Mouse (Mus musculus): ENCODE measurements at regions not wholly inside any gene's neighbourhood (a gene's known extent, or its start where the extent isn't known, plus 50 kb on each side); places are given as distances from the start of the nearest gene placed in this dataset.

DNA sequence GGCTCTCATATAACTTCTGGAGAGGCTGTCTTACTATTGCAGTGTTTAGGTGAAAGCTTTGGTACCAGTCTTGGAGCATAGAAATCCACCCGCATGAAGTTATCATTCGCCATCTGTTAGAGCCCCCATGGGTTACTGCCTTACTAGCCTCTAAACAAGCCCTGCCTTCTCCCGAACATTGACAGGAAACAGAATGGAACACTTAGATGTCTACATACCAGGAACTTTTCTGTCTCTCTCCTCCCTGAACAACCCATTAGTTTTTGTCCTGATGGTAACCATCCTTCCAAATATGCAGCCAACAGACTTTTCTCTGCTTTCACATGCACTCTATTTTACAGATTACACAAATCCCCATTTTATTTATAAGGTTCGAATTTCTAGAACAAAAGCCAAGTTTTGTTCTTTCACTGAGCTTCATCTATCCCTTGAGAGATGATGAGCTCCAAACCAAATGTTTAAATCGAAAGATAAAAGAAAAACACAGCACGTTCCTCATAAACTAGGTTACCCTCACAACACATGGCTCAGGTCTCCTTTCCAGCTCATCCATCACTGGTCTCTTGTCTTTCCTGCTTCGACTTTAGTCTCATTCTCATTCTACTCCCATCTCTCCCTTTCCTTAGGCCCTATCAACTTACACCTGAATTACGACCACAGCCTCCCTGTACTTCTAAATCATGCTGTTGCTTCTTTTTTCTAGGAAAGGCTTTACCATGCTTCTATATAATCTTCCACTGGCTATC lies 114.8 kb upstream of the Wdr75 start:
- no peak overlapping the region for H3K4me2 ChIP-seq (ENCODE audit: low read depth, low read length, poor library complexity, severe bottlenecking)
- TF ChIP-seq CTCF (IDR thresholded peaks at IDR 0.05): no peak
- H3K36me3 ChIP-seq (ENCODE audit: insufficient read depth, low read length): no peaks in the 10 kb centered on the region
- no peaks in the 10 kb centered on the region for H3K4me1 ChIP-seq (ENCODE audit: insufficient read depth, low read length)
- H3K27ac ChIP-seq (ENCODE audit: low read depth, low read length): no peak overlapping the region
- ATAC-seq (ENCODE audit: low FRiP score): no peak
- H3K27me3 ChIP-seq (ENCODE audit: insufficient read depth, low read length): no peaks in the 10 kb centered on the region
- no peaks in the 10 kb centered on the region for H3K9me3 ChIP-seq (ENCODE audit: low read length)
- WGBS: 88% methylated on average over 8 of the region's 8 CpGs
- H3K4me3 ChIP-seq (ENCODE audit: low read depth, low read length): no peak overlapping the region
- DNase-seq (ENCODE audit: low spot score): no peak
- H3K9ac ChIP-seq (replicated peaks; ENCODE audit: low read length, poor library complexity, severe bottlenecking): no peak overlapping the region

DNA sequence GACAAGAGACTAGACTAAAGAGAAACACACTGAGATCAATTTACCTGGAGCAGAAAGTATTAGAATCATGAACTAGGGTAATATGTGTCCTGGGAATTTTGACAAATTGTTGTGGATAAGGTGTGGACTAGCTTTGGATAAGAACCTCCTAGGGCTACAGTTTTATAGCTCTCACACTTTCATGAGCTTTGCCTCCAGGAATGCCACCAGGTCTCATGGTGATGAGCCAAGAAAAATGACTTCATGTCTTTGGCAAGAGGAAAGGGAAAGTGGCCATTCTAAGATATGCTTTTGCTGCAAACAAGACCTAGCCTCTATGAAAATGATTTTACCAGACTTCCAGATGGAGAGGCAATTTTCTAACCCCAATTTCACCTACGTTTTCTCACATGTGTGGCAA lies 94.1 kb upstream of the Wdr75 start:
- Histone ChIP-seq H3K9ac (replicated peaks; ENCODE audit: low read length, poor library complexity, severe bottlenecking) (no peak overlapping the region), H3K9me3 (ENCODE audit: low read length) (no peaks in the 10 kb centered on the region), H3K36me3 (ENCODE audit: insufficient read depth, low read length) (no peaks in the 10 kb centered on the region), H3K4me1 (ENCODE audit: insufficient read depth, low read length) (no peaks in the 10 kb centered on the region), H3K27me3 (ENCODE audit: insufficient read depth, low read length) (no peaks in the 10 kb centered on the region), H3K4me3 (ENCODE audit: low read depth, low read length) (no peak overlapping the region), H3K4me2 (ENCODE audit: low read depth, low read length, poor library complexity, severe bottlenecking) (no peak overlapping the region), H3K27ac (ENCODE audit: low read depth, low read length) (no peak overlapping the region)
- WGBS: 44% methylated on average over 1 of the region's 1 CpGs
- no peak for TF ChIP-seq CTCF (IDR thresholded peaks at IDR 0.05)
- ATAC-seq (ENCODE audit: low FRiP score): no peak
- DNase-seq (ENCODE audit: low spot score): no peak

DNA sequence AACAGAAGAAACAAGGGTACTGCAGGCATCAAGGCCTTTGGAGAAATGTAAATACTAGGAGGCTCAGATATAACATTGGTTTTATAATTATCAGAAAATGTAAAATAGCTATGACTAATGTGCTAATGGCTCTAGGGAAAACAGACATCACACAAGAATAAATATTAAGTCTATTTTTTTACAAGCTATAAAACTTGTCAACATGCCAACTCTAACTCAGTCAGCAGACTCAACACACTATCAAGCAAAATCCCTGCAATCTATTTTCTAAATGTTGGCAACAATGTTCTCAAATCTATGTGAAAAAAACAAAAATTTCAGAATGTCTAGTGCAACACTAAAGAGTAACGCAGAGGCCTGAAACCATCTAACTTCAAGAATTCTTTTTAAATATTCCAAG lies 93.5 kb upstream of the Wdr75 start:
- 94% methylated on average over 1 of the region's 1 CpGs for WGBS
- Histone ChIP-seq H3K4me3 (ENCODE audit: low read depth, low read length) (no peak overlapping the region), H3K27me3 (ENCODE audit: insufficient read depth, low read length) (no peaks in the 10 kb centered on the region), H3K4me1 (ENCODE audit: insufficient read depth, low read length) (no peaks in the 10 kb centered on the region), H3K36me3 (ENCODE audit: insufficient read depth, low read length) (no peaks in the 10 kb centered on the region), H3K9ac (replicated peaks; ENCODE audit: low read length, poor library complexity, severe bottlenecking) (no peak overlapping the region), H3K9me3 (ENCODE audit: low read length) (no peaks in the 10 kb centered on the region), H3K27ac (ENCODE audit: low read depth, low read length) (no peak overlapping the region), H3K4me2 (ENCODE audit: low read depth, low read length, poor library complexity, severe bottlenecking) (no peak overlapping the region)
- DNase-seq (ENCODE audit: low spot score): no peak
- no peak for ATAC-seq (ENCODE audit: low FRiP score)
- TF ChIP-seq CTCF (IDR thresholded peaks at IDR 0.05): no peak

DNA sequence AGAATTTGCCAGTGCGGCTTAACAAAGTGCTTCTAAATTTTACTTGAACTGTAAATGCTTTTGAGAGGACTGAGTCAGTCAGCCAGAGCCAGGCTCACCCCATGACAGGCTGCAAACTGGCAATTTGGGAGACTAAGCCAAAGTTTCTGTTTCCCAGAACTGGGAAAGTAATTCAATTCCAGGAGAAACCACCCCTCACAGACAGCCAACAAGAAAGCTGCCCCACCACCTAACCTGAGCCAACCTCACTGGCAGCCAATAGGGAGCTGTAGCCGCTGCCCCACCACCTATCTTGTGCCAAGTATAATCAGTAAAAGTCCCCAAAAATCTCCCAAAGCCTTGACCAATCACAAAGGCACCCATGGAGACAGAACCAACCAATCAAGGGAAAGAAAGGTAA lies 71.6 kb upstream of the Wdr75 start:
- H3K27ac ChIP-seq (ENCODE audit: low read depth, low read length): no peak overlapping the region
- 0 out of 2 replicates have a peak, but pooled peaks cover 3% of the 10 kb centered on the region for H3K9me3 ChIP-seq (ENCODE audit: low read length)
- no peak for TF ChIP-seq CTCF (IDR thresholded peaks at IDR 0.05)
- H3K4me1 ChIP-seq (ENCODE audit: insufficient read depth, low read length): no peaks in the 10 kb centered on the region
- ATAC-seq (ENCODE audit: low FRiP score) (0 out of 2 replicates have a peak, but pooled peaks have one; percentile 27), DNase-seq (ENCODE audit: low spot score) (peak; percentile 2)
- H3K27me3 ChIP-seq (ENCODE audit: insufficient read depth, low read length): no peaks in the 10 kb centered on the region
- H3K4me2 ChIP-seq (ENCODE audit: low read depth, low read length, poor library complexity, severe bottlenecking): no peak overlapping the region
- no peaks in the 10 kb centered on the region for H3K36me3 ChIP-seq (ENCODE audit: insufficient read depth, low read length)
- WGBS: 93% methylated on average over 2 of the region's 2 CpGs
- no peak overlapping the region for H3K4me3 ChIP-seq (ENCODE audit: low read depth, low read length)
- H3K9ac ChIP-seq (replicated peaks; ENCODE audit: low read length, poor library complexity, severe bottlenecking): no peak overlapping the region

DNA sequence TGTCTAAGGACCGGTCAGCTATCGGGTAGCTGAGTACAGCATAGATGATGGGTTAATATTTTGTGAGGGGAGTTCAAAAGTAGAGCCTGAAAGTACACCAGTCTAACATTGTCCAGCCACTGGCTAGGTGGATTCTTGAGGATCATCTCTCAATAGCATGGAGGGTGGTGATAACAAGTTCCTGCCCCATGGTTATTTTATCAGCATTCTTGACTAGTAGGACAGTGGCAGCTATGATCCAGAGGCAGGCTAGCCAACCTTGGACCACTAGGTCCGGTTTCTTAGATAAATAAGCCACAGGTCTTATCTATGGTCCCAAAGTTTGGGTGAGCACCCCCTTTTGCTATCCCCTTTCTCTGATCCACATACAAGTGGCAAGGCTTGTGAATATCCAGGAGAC lies 62.0 kb upstream of the Wdr75 start:
- no peak for TF ChIP-seq CTCF (IDR thresholded peaks at IDR 0.05)
- Histone ChIP-seq H3K36me3 (ENCODE audit: insufficient read depth, low read length) (no peaks in the 10 kb centered on the region), H3K4me1 (ENCODE audit: insufficient read depth, low read length) (no peaks in the 10 kb centered on the region), H3K27ac (ENCODE audit: low read depth, low read length) (no peak overlapping the region), H3K9me3 (ENCODE audit: low read length) (peaks cover 3% of the 10 kb centered on the region; the same call in 1 of the 2 replicates), H3K9ac (replicated peaks; ENCODE audit: low read length, poor library complexity, severe bottlenecking) (no peak overlapping the region), H3K4me2 (ENCODE audit: low read depth, low read length, poor library complexity, severe bottlenecking) (no peak overlapping the region), H3K27me3 (ENCODE audit: insufficient read depth, low read length) (no peaks in the 10 kb centered on the region), H3K4me3 (ENCODE audit: low read depth, low read length) (no peak overlapping the region)
- DNase-seq (ENCODE audit: low spot score): no peak
- ATAC-seq (ENCODE audit: low FRiP score): no peak
- WGBS: 94% methylated on average over 3 of the region's 3 CpGs

DNA sequence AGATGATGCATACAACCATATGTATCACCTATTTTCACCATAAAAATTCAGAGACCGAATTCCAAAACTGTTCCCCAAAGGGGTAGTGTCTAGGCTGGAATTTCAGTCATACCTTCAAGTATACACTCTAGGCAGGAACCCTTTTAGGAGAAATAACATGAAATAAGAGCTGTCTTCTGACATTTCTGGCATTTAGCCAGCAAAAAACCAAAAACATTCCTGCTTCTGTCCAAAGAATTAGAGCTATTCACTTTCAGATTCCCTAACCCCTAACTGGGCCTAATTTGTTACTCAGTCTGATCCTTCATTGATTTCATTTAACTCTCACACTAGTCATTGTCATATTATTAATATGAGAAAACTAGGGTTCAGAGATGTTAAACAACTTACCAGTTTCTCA lies 49.8 kb upstream of the Wdr75 start:
- no peak for TF ChIP-seq CTCF (IDR thresholded peaks at IDR 0.05)
- no peaks in the 10 kb centered on the region for H3K27me3 ChIP-seq (ENCODE audit: insufficient read depth, low read length)
- H3K36me3 ChIP-seq (ENCODE audit: insufficient read depth, low read length): no peaks in the 10 kb centered on the region
- no peak overlapping the region for H3K9ac ChIP-seq (replicated peaks; ENCODE audit: low read length, poor library complexity, severe bottlenecking)
- H3K9me3 ChIP-seq (ENCODE audit: low read length): peaks cover 2% of the 10 kb centered on the region; the same call in 1 of the 2 replicates
- H3K4me2 ChIP-seq (ENCODE audit: low read depth, low read length, poor library complexity, severe bottlenecking): no peak overlapping the region
- H3K4me3 ChIP-seq (ENCODE audit: low read depth, low read length): no peak overlapping the region
- WGBS: 93% methylated on average over 1 of the region's 1 CpGs
- no peak overlapping the region for H3K27ac ChIP-seq (ENCODE audit: low read depth, low read length)
- ATAC-seq (ENCODE audit: low FRiP score) (no peak), DNase-seq (ENCODE audit: low spot score) (no peak)
- no peaks in the 10 kb centered on the region for H3K4me1 ChIP-seq (ENCODE audit: insufficient read depth, low read length)
